Mouse (Mus musculus): Measurements from ENCODE around the gene Cntn4.

The Cntn4 gene

GRCm38 (mm10) chr6:106503961-106504360, 826.5 kb downstream of the Cntn4 start:
- in situ Hi-C loops (cut with MboI; ENCODE audit: low pct_unique_long_range_greater_than_20kb in 1 of 2, low sequenced_read_pairs in 2 of 2, unreplicated experiment in 1 of 2) = no loop called here

- in situ Hi-C loops (cut with MboI; ENCODE audit: low pct_unique_long_range_greater_than_20kb in 1 of 2, low sequenced_read_pairs in 2 of 2, unreplicated experiment in 1 of 2) = no loop called here
Observed at GRCm38 (mm10) chr6:106520367-106520766, 842.9 kb downstream of the Cntn4 start.

GRCm38 (mm10) chr6:106543500-106543899, 866.0 kb downstream of the Cntn4 start:
- in situ Hi-C loops (cut with MboI; ENCODE audit: low pct_unique_long_range_greater_than_20kb in 1 of 2, low sequenced_read_pairs in 2 of 2, unreplicated experiment in 1 of 2) = no loop called here

GRCm38 (mm10) chr6:106561649-106562048, 884.2 kb downstream of the Cntn4 start:
- in situ Hi-C loops (cut with MboI; ENCODE audit: low pct_unique_long_range_greater_than_20kb in 1 of 2, low sequenced_read_pairs in 2 of 2, unreplicated experiment in 1 of 2) = no loop called here

- in situ Hi-C loops (cut with MboI; ENCODE audit: low pct_unique_long_range_greater_than_20kb in 1 of 2, low sequenced_read_pairs in 2 of 2, unreplicated experiment in 1 of 2) = no loop called here
Observed at GRCm38 (mm10) chr6:106565316-106565715, 887.9 kb downstream of the Cntn4 start.

GRCm38 (mm10) chr6:106565769-106566459, 888.5 kb downstream of the Cntn4 start:
- in situ Hi-C loops (cut with MboI; ENCODE audit: low pct_unique_long_range_greater_than_20kb in 1 of 2, low sequenced_read_pairs in 2 of 2, unreplicated experiment in 1 of 2) = no loop called here

- in situ Hi-C loops (cut with MboI; ENCODE audit: low pct_unique_long_range_greater_than_20kb in 1 of 2, low sequenced_read_pairs in 2 of 2, unreplicated experiment in 1 of 2) = no loop called here
Observed at GRCm38 (mm10) chr6:106566929-106567621, 889.6 kb downstream of the Cntn4 start.

- in situ Hi-C loops (cut with MboI; ENCODE audit: low pct_unique_long_range_greater_than_20kb in 1 of 2, low sequenced_read_pairs in 2 of 2, unreplicated experiment in 1 of 2) = no loop called here
Observed at GRCm38 (mm10) chr6:106580124-106580523, 902.7 kb downstream of the Cntn4 start.

GRCm38 (mm10) chr6:106593756-106594155, 916.3 kb downstream of the Cntn4 start:
- in situ Hi-C loops (cut with MboI; ENCODE audit: low pct_unique_long_range_greater_than_20kb in 1 of 2, low sequenced_read_pairs in 2 of 2, unreplicated experiment in 1 of 2) = no loop called here

- in situ Hi-C loops (cut with MboI; ENCODE audit: low pct_unique_long_range_greater_than_20kb in 1 of 2, low sequenced_read_pairs in 2 of 2, unreplicated experiment in 1 of 2) = no loop called here
Observed at GRCm38 (mm10) chr6:106617081-106617480, 939.6 kb downstream of the Cntn4 start.

GRCm38 (mm10) chr6:106621188-106621749, 943.8 kb downstream of the Cntn4 start:
- in situ Hi-C loops (cut with MboI; ENCODE audit: low pct_unique_long_range_greater_than_20kb in 1 of 2, low sequenced_read_pairs in 2 of 2, unreplicated experiment in 1 of 2) = no loop called here

GRCm38 (mm10) chr6:106643026-106643425, 965.6 kb downstream of the Cntn4 start:
- in situ Hi-C loops (cut with MboI; ENCODE audit: low pct_unique_long_range_greater_than_20kb in 1 of 2, low sequenced_read_pairs in 2 of 2, unreplicated experiment in 1 of 2) = no loop called here

GRCm38 (mm10) chr6:106645496-106646211, 968.2 kb downstream of the Cntn4 start:
- in situ Hi-C loops (cut with MboI; ENCODE audit: low pct_unique_long_range_greater_than_20kb in 1 of 2, low sequenced_read_pairs in 2 of 2, unreplicated experiment in 1 of 2) = no loop called here

GRCm38 (mm10) chr6:106646945-106647344, 969.5 kb downstream of the Cntn4 start:
- in situ Hi-C loops (cut with MboI; ENCODE audit: low pct_unique_long_range_greater_than_20kb in 1 of 2, low sequenced_read_pairs in 2 of 2, unreplicated experiment in 1 of 2) = no loop called here

GRCm38 (mm10) chr6:106663780-106664651, 986.6 kb downstream of the Cntn4 start:
- in situ Hi-C loops (cut with MboI; ENCODE audit: low pct_unique_long_range_greater_than_20kb in 1 of 2, low sequenced_read_pairs in 2 of 2, unreplicated experiment in 1 of 2) = no loop called here

- in situ Hi-C loops (cut with MboI; ENCODE audit: low pct_unique_long_range_greater_than_20kb in 1 of 2, low sequenced_read_pairs in 2 of 2, unreplicated experiment in 1 of 2) = no loop called here
Observed at GRCm38 (mm10) chr6:106675581-106675980, 998.1 kb downstream of the Cntn4 start.

GRCm38 (mm10) chr6:106701931-106702330, 1024.5 kb downstream of the Cntn4 start:
- in situ Hi-C loops (cut with MboI; ENCODE audit: low pct_unique_long_range_greater_than_20kb in 1 of 2, low sequenced_read_pairs in 2 of 2, unreplicated experiment in 1 of 2) = no loop called here

- in situ Hi-C loops (cut with MboI; ENCODE audit: low pct_unique_long_range_greater_than_20kb in 1 of 2, low sequenced_read_pairs in 2 of 2, unreplicated experiment in 1 of 2) = no loop called here
Observed at GRCm38 (mm10) chr6:106705506-106706035, 1028.1 kb downstream of the Cntn4 start.

All from mouse embryonic stem cell (cell line).